Mouse (Mus musculus): ENCODE results near the gene Pfdn4. TPM values are rescaled to one million over a fixed set of nuclear protein-coding genes. Genes with fewer than 3 reads are reported as not detected.

Gene Pfdn4
- total RNA-seq (2023), result 10 to 100 TPM; 15.1 to 15.3 TPM

DNA sequence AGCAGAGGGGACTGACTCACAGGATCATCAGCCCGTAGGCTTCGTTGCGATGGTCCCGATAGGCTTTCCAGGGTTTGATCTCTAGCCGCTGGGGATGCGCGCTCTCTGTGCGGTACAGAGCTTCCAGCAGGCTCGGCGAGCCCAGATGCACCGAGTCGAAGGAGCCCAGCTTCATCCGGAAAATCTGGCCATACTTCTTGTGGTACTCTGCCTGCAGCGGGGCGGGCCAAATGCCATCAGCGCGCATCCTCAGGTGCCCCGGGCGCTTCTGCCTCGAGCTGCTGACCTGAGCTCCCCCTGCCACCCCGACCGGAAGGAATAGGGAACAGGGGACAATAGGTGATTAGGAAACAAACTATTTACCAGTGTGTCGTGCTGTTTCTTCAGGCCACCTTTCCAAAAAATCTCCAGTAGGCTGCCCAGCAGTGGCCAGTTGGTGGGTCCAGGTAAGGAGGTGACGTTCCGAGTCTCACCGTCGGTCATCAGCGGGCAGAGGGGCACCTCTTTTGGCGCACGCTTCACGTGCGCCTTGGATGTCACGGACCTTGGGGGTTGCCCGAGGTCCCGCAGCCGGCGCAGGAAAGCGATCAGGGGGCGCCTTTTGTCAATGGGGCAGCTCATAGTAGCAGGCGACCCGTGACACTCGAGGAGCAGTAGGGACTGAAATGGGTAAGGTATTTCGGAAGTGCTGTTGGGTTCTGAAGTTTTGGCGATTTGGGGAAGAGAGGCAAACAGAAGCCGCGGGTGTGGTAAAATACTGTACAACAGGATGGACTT lies at the start of gene Pfdn4:
Pfdn4 (plus strand) TSS at position 275 of the 777 bp plus-strand sequence.

DNA sequence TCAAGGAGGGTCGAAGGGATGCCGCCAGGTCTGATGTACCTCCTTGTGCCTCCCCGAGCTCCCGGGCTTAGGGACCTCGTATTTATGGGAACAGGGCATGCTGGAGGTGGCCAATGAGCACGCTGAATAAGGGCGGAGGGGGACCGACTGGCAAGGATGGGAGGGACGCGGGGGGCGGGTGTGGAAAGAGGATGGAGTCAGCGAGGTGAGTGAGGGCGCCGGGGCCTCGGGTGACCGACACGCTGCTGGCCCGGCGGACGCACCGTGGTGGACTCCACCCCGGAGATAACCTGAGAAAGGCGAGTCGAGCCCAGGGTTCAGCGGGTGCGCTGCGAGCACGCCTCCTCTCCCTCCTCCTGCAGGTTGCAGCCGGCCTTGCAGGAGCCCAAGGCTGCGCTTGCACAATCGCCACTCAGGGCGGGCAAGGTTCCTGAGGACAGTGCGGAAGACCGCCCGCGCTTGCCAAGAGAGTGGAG lies 901 bp downstream of the Pfdn4 start, which contains the start of gene Cyp24a1:
Cyp24a1 (minus strand) TSS at position 55 of the 476 bp plus-strand sequence.

Other genes with a start within 250 kb of the Pfdn4 start
- gene Bcas1, start 68.6 kb upstream of the Pfdn4 start, total RNA-seq (2023), result under 1 TPM; 0.37 to 0.82 TPM
- not detected for gene Cyp24a1, start 717 bp downstream of the Pfdn4 start, total RNA-seq (2023)
- gene 4930470P17Rik, start 105.6 kb downstream of the Pfdn4 start, total RNA-seq (2023), result not detected
- not detected for gene Dok5, start 235.4 kb downstream of the Pfdn4 start, total RNA-seq (2023)